Mouse (Mus musculus) gastrocnemius, postnatal 4 days (tissue): ENCODE results near the gene Tmem255b. TPM values are rescaled to one million over a fixed set of nuclear protein-coding genes. Genes with fewer than 3 reads are reported as not detected.

ENCODE experiments used
- DNase-seq, 2 experiments: peaks; one replicate each; pipeline ENCODE4 v3.0.0; 2021 to 2022; ENCODE audit warnings: low spot score in 2 of 2, mixed read lengths in 2 of 2
- long read RNA-seq, 2 experiments: library from polyadenylated mRNA; stranded (forward); transcript quantifications; one replicate each; pipeline ENCODE4 v2.0.0; 2021
- total RNA-seq, 2 experiments: library from RNA; stranded (reverse); gene quantifications; 2 replicates each; pipeline ENCODE4 v1.2.3; 2021

Tmem255b gene
- 1 to 10 TPM; 3.0 to 5.5 TPM for total RNA-seq
- long read RNA-seq, experiment 1, partial matches to known transcripts = 0 of 5 reads
- long read RNA-seq, experiment 1, other reads (novel, unspliced or antisense) = 3 of 5 reads
- long read RNA-seq, experiment 2, partial matches to known transcripts = 0 of 2 reads
- long read RNA-seq, experiment 2, other reads (novel, unspliced or antisense) = 1 of 2 reads

DNA sequence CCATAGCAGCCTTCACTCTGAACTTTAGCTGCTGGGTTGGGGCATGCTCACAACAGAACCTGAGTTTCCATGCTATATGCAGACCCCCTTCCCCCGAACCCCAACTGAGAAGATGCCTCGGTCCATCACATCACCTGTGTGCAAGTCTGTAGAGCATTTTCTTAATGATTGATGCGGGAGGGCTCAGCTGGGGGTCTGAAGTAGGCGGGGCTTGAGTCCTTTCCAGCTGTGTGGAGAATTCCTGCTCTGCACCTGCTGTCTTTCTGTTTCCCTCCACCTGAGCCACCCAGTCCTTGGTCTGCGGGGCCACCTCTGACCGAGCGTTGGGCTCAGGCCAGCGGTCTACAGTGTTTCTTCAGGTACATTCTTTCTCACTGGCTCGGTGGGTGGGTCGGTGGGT is at the start of gene Tmem255b:
Gene Tmem255b (plus strand): TSS at position 301 of the 400 bp plus-strand sequence.
- no peak for DNase-seq

DNA sequence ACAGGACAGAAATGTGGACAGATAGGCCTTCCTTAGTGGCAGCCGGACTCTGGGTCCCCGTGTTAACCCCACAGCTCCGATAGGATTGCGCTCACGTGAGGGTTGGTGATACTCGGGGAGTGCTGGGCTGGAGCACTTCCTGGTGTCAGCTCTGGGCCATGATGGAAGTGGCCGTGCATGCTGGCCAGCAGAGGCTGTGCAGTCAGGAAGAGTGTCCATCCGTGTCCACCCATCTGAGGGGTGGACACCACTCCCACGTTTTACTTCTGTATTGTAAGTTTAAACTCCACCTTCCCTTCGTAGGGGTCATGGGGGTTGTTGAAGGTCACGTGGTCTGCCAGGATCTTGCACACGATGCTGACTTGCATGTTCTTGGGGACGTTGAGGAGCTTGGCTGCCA is 48.6 kb upstream of the Tmem255b start:
- DNase-seq = no peak

DNA sequence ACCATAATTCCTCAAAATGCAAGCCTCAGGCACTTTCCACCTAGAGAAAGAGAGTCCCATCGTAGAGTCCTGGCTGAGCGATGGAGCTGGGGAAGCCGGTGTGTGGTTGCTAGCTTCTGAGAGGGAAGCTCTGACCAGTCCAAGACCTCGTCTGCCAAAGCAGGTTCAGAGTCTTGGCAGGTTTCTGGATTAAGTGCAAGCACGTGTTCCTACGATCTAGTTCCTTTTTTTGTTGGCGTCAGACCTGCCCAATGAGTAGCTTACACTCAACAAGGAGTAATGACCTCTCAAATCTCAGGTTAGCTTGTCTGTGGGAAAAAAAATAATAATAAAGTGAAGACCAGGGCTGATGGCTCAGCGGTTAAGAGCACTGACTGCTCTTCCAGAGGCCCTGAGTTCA is 47.3 kb upstream of the Tmem255b start:
- DNase-seq = no peak

DNA sequence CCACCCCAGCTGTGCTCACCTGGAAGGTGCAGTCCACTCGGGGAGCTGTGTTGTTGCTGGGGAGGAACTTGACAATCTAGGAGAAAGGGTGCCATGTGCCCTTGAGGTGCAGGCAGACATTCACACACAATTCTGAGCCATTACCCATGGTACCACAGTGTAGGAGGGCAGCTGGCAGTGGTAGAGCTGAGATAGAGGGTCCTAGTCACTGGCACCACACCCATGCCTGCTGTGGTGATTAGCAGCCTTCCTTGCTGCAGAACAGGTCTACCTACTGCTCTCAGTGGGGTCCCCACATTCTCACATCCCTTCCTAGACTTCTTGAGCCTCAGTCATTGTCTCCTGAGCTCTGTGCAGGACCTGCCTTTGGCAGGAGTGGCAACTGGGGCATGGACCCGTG is 46.2 kb upstream of the Tmem255b start:
- no peak for DNase-seq

DNA sequence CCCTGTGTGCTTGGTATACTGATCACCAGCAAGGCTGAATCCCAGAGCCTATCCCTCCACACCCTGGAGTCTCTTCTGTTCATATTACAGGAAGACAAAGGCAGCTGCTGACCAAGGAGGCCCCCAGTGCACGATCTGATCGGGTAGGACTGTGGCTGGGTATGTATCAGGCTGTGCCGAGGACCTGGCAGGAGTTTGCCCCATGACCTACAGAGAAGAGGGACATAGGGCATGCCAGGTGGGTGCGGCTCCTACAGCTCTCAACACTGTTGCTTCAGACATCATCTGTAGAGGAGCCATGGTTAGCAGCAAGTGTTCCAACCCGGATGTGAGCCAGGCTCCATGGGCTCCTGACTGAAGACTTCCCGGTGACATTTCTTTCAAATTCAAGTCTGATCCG is 41.1 kb upstream of the Tmem255b start:
- no peak for DNase-seq

DNA sequence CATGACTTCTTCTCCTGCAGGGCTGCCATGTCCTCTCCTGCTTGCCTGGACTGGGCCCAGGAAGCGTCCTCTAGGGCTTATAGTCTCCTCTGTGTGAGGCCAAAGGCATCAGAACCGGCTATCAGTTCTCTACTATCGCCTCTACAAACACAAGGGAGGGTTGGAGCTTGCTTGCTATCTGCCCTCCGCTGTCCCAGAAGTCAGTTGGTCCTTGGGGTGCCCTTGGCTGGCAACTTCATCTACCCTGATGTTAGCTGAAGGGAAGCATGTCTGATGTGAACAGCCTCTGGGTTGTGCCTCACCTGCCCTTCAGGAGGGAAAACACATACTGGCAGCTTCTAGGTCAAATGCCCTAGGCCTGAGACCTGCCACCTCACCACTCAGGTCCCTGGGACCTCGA is 38.3 kb upstream of the Tmem255b start, which contains the start of gene Atp4b:
Gene Atp4b (minus strand): TSS at position 101 of the 400 bp plus-strand sequence.
- no peak for DNase-seq

DNA sequence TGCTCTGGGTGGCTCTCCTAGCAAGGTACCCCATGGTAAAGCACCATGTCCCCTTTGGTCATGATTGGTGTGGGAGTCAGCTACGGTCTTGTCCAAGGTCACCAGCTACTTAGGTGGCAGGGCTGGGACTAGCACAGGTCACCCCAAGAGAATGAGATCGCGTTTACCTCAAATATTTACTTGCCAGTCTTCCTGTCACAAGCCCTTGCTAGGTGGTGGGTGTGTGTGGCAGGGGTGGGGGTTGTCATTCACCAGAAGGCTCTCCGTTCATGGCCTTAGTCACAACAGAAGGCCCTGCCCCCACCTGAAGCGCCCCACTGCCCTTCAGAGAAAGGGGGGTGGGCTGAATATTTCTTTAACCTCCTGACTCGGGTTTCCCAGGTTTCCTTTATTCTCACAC is 31.5 kb upstream of the Tmem255b start:
- no peak for DNase-seq

DNA sequence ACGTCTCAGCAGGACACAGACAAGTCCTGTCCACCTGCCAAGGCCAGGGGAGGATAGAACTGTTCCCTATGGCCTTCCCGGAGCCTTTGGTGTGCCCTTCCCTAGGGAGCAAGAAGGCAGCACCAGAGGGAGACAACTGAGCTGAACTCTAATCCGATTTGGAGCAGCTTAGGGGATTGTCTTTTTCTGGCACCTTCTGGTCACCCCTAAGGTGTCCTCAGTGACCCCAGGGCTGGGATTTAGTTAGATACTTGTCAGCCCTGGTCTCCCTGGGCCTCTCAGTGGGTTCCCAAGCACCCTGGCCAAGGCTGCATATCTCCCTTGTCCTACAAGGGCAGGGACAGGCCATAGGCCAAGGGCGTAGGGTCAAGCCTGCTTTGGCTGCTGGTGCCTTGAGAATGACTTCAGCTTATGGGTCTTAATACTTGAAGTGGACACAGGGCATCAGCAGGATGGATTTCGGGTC is 30.3 kb upstream of the Tmem255b start, which contains the start of gene Grk1:
Gene Grk1 (plus strand): TSS at position 416 of the 466 bp plus-strand sequence.
- no peak for DNase-seq

DNA sequence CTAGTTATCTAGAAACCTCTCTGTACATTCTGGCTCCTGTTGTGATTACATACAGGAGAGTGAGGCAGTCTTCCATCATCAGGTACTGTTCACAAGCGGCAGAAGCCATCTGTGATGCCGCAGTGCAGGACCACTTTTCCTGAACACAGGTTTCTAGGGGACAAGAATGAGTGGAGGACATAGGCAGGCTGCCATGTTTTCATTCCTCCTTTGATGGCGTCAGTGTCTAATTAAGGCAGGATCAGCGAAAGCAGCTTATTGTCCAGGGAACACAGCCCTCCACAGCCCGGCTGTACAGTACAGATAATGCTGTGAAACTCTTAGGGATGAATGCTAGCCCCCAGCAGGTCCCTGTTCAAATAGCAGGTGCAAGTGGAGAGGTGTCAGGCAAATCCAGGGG is 29.0 kb upstream of the Tmem255b start:
- DNase-seq = no peak

DNA sequence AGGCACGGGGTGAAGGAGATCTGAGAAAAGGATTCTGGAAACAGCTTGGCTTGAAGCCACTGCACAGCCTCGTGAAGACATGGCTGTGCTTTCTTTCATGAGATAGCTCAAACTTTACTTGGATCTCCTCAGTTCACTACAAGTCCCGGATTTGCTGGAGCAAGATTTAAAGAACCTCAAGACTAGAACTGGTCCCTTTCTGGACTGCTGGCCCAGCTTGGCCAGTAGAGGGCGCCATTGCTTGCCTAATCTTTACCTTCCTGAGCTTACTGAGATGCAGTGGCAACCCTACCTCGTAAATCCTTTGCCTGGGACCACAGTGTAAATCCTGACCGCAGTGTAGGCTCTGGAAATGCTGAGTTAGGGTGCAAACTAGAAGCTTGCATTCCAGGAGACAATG is 23.4 kb upstream of the Tmem255b start:
- peak; percentile 54 to 57 for DNase-seq

DNA sequence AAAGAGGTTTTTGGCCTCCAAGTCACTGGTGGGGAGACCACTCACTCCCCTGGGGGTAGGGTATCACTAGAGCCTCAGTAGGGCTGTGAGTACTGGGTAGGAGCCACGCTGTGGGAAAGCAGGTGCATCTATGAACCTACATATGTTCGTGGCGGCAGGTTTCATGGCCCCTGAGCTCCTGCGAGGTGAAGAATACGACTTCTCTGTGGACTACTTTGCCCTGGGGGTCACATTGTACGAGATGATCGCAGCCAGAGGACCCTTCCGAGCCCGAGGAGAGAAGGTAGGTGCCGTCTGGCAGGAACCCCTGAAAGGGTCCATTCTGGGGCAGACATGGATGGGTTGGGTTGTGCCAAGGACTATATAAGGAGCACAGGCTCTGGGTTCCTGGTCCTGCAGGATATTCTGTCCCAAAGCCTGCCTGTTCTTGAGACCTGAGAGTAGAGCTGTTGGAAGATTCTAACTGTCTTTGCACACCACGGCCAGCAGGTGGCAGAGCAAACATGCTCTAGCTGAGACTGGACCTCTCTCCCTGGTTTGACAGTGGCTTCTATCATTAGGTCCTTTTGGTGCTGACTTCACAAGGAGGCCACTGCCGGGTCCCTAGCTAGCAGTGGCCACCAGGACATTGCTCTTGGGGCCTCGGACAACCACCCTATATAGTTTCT is 22.0 kb upstream of the Tmem255b start:
- DNase-seq = peak in 1 of 2 experiments; percentile 61

DNA sequence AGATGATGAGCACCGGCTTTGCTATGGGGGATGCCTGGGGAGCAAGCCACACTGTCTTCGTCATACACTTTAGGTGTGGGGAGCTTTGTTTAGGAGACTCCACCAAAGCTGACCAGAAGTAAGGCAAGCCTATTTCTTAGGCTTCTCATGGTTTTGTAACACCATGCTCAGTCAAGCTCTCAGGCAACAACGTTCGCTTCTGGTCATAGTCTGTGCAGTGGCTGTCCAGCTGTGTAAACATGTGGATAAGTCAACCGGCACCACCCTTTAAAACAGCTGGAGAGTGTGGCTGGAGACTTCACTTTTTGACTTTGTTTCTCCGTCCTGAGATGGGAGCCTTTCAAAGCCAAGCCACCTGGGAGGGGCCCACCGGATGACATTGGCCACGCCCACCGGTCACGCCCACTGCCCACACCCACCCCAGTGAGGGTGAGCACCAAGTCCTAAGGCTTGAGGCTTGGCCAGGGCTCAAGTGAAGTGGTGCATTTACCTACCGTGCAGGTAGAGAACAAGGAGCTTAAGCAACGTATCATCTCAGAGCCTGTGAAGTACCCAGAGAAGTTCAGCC is 21.1 kb upstream of the Tmem255b start:
- no peak for DNase-seq

DNA sequence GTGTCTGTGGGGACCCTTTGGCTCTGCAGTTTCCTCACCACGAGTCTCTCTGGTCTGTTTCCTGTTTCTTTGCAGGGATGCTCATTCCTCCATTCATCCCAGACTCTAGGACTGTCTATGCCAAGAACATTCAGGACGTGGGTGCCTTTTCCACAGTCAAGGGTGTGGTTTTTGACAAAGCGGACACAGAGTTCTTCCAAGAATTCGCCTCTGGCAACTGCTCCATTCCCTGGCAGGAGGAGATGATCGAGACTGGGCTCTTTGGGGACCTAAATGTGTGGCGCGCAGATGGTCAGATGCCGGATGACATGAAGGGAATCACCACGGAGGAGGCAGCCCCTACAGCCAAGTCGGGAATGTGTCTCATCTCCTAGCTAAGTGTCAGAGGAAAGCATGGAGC is 19.1 kb upstream of the Tmem255b start:
- DNase-seq = no peak

DNA sequence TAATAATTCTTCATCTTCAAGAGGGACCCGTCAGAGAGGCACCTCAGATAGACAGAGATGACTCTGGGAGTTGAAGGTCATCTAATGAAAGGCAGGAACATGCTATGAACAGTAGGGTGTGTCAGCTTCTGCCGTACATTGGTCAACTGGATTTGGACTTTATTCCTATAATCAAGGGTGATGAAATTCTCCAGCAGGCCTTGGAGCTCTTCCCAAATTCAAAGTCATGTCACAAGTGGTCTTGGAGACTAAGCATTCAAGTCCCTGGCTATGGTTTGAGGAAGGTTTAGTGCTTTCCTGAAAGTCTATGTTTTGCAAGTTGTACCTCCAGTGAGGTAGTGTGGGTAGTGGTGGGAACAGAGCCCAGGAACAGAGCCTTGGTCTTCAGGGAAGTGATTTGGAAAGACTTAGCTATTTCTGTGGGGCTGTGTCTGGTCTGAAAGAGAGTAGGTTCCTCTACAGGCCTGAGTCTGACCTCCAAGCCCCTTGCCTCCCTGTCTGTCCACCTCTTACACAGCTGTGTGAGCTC is 15.8 kb upstream of the Tmem255b start:
- DNase-seq = no peak

DNA sequence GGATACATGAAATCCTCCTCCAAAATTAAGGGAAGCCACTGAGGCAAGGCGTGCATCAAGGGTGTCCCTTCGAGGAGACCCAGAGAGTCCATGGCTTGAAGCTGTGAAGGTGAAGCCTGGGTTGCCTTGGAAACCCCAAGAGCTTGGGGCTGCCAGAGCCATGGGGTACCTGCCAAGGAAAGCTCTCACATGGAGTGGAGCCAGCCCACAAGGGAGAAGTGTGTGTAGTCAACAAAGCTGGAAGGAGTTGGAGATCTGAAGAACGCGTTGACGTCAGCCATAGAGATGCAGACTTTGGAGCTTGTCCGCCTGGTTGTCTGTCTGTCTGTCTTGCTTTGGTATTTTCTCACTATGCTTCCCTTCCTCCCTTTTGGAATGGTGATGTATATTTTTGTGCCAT is 14.0 kb upstream of the Tmem255b start:
- no peak for DNase-seq

DNA sequence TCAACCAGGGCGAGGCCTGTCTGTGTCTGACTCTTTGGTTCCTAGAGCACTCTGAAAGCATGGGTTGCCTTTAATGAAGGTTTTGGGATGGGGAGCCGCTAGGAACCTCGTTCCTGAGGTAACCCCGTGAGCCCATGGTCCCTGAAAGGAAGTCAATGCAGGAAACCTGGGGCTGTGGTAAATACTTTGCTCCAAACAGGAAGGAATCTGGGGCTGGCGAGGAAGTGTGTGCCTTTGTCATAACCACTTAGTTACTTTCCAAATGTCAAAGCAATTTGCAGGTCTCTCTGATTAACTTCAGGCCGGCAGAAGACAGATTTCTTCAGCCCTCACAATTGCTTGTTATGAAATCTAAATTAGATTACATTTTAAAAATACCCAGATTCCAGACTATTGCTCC is 7.6 kb upstream of the Tmem255b start:
- no peak for DNase-seq

DNA sequence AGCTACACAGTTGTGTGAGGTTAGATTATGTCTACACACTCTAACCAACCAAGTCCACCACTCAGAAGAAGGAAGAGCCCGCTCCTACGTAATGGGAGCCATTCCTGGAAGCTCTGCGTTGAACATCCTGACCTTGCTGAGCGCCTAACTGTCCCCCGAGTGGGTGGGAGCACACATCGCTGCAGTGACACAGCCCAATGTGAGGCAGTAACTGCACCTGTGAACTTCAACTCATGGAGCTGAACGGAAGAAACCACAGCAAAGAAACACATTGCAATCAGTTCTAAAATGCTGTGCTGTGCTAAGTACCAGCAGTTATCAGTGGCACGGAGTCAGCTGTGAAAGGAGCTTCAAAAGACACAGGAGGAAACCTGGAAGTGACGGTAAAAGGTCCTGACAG is 6.8 kb upstream of the Tmem255b start:
- no peak for DNase-seq

DNA sequence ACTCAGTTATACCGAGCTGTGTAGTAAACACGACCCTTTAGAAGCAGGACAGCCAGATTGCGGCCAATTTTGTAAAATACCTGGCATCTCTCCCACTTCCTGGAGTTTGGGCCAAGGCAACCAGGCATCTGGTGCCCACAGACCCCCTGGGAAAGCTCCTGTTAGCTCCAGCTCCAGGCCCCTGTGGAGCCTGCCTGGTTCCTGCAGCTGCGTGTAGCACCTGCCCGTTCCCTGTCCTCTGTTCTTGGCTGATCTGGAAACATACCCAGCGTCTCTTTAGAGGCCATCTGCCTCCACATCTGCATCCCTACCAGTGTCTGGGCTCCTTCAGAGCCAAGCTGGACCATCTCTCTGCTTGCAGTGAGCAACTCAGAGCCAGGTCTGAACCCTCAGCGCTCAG is 4.6 kb upstream of the Tmem255b start:
- DNase-seq = no peak

DNA sequence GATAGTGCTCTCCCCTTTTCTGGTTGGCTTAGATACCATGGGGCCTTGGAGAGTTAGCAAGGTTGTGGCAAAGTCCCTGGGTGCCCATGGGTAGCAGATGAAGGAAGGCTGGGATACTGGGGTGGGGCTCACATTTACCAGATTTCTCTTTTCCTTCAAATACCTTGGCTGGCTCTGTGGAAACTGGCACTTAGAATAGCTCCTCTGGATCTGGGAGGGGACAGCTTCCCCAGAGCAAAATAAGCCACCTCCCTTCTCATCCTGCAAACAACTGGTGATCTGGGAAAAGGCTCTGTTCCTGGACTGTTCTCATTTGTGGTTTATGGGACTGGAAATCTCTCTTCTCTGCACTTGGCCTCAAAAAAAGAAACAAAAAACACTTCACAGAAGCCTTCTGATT is 4.1 kb upstream of the Tmem255b start:
- no peak for DNase-seq

DNA sequence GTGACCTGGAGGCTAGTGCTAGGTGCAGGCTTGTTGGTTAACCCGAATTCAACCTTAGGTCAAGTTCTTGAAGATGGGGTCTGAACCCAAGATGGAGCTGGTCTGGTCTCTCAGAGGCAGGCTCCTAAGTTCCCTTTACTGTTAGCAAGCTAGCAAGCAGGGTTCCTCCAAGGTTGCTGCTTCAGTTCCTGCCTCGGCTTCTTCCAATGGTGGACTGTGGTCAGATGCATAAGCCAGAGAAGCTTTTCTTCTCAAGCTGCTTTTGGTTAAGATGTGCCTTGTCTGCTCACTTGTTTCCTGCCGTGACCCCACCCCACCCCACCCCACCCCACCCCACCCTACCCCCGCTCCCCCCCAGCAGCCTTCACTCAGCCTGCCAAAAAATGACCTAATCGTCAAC is 1.9 kb upstream of the Tmem255b start:
- DNase-seq = no peak

DNA sequence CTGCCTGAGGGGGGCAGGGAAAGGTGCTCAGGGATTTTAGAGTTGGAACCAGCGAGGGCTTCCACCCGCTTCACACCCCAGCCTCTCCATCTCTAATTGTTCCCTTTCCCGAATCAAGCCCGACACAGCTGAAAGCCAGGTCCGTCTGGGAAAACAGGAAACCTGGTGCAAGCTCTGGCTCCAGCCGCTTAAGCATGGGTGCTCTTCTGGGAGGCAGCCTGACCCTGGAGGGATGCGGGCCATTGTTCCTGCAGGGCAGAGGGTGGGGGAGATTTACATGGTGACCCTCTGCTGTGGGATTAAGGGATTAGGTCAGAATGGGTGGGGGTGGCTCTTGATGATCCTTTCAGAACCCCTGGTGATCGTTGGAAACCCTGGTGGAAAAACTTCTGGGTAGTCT is 1.1 kb downstream of the Tmem255b start:
- no peak for DNase-seq

DNA sequence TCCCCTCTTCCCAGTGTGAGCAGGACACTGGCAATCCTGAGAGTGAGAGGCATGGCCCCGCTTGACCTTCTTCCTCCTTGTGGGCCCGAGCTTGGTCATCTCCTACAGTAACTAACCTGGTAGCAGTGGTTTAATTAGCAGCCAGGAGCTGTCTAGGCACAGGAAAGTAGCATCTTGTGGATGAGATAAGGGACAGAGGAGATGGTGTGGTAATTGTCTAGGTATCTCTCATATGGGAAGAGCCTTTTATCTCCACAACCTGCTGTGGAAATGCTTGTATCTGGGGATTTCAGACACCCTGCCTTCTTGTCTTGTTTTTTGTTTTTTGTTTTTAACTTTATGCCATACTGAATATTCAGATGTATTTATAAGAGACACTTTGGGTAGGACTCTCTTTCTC is 2.5 kb downstream of the Tmem255b start:
- DNase-seq = no peak
